Mouse (Mus musculus): ENCODE measurements around the gene Slain1.
"Not testable (repeated sequence)": the region's sequence is repeated elsewhere in the genome, so short reads cannot be mapped to it uniquely, and the experiment has no call there.

Gene Slain1

GRCm38 (mm10) chr14:103720163-103720562, 70.1 kb downstream of the Slain1 start:
- DNase-seq (ENCODE audit: extremely low read depth, low read depth, low spot score), result no peak

GRCm38 (mm10) chr14:103720637-103721355, 70.8 kb downstream of the Slain1 start:
- no peak for DNase-seq (ENCODE audit: extremely low read depth, low read depth, low spot score)

- no peak for DNase-seq (ENCODE audit: extremely low read depth, low read depth, low spot score)
Measured at GRCm38 (mm10) chr14:103723314-103723713, 73.3 kb downstream of the Slain1 start.

GRCm38 (mm10) chr14:103723841-103724240, 73.8 kb downstream of the Slain1 start:
- no peak for DNase-seq (ENCODE audit: extremely low read depth, low read depth, low spot score)

GRCm38 (mm10) chr14:103728506-103728905, 78.5 kb downstream of the Slain1 start:
- DNase-seq (ENCODE audit: extremely low read depth, low read depth, low spot score), result no peak

GRCm38 (mm10) chr14:103728951-103729725, 79.1 kb downstream of the Slain1 start:
- DNase-seq (ENCODE audit: extremely low read depth, low read depth, low spot score), result no peak

- DNase-seq (ENCODE audit: extremely low read depth, low read depth, low spot score), result no peak
Measured at GRCm38 (mm10) chr14:103729760-103730367, 79.8 kb downstream of the Slain1 start.

- no peak for DNase-seq (ENCODE audit: extremely low read depth, low read depth, low spot score)
Measured at GRCm38 (mm10) chr14:103732626-103733025, 82.6 kb downstream of the Slain1 start.

- no peak for DNase-seq (ENCODE audit: extremely low read depth, low read depth, low spot score)
Measured at GRCm38 (mm10) chr14:103741216-103741615, 91.2 kb downstream of the Slain1 start.

- no peak for DNase-seq (ENCODE audit: extremely low read depth, low read depth, low spot score)
Measured at GRCm38 (mm10) chr14:103742150-103742549, 92.1 kb downstream of the Slain1 start.

- no peak for DNase-seq (ENCODE audit: extremely low read depth, low read depth, low spot score)
Measured at GRCm38 (mm10) chr14:103747345-103747744, 97.3 kb downstream of the Slain1 start.

- not testable (repeated sequence) for DNase-seq (ENCODE audit: extremely low read depth, low read depth, low spot score)
Measured at GRCm38 (mm10) chr14:103750638-103751037, 100.6 kb downstream of the Slain1 start.

GRCm38 (mm10) chr14:103751384-103751783, 101.4 kb downstream of the Slain1 start:
- no peak for DNase-seq (ENCODE audit: extremely low read depth, low read depth, low spot score)

- no peak for DNase-seq (ENCODE audit: extremely low read depth, low read depth, low spot score)
Measured at GRCm38 (mm10) chr14:103752773-103753172, 102.7 kb downstream of the Slain1 start.

- no peak for DNase-seq (ENCODE audit: extremely low read depth, low read depth, low spot score)
Measured at GRCm38 (mm10) chr14:103754041-103754440, 104.0 kb downstream of the Slain1 start.

GRCm38 (mm10) chr14:103754465-103754864, 104.4 kb downstream of the Slain1 start:
- DNase-seq (ENCODE audit: extremely low read depth, low read depth, low spot score), result no peak
